Mouse (Mus musculus) forebrain, postnatal 0 days (tissue): Measurements from ENCODE around the gene Polr1b. TPM values are rescaled to one million over a fixed set of nuclear protein-coding genes. Genes with fewer than 3 reads are reported as not detected.
A peak's percentile ranks its signal among the peaks of the same experiment; 100 is the strongest.

Experiments
- ATAC-seq: fragments of 200-750 bp; cut with Nextera tagmentation; 2 replicates; pipeline ENCODE4 v1.8.0; 2017; ENCODE audit warnings: mild to moderate bottlenecking, moderate library complexity
- DNase-seq: peaks from one replicate; pipeline ENCODE4 v3.0.0-alpha.2; 2015
- H3K27ac ChIP-seq: fragments of 300-500 bp; sonication (generic); 2 replicates; pipeline ENCODE4 v1.5.1; 2014; ENCODE audit warnings: low read depth, mild to moderate bottlenecking, antibody characterized with exemption, low read length, moderate library complexity, mixed read lengths
- H3K27me3 ChIP-seq: fragments of 300-500 bp; sonication (generic); 2 replicates; pipeline ENCODE4 v1.6.1; 2014; ENCODE audit warnings: mild to moderate bottlenecking, low read length, mixed read lengths; ENCODE audit not compliant: insufficient read depth
- H3K36me3 ChIP-seq: fragments of 300-500 bp; sonication (generic); 2 replicates; pipeline ENCODE4 v1.6.1; 2014; ENCODE audit warnings: mild to moderate bottlenecking, moderate library complexity; ENCODE audit not compliant: insufficient read depth
- H3K4me1 ChIP-seq: fragments of 300-500 bp; sonication (generic); 2 replicates; pipeline ENCODE4 v1.6.1; 2014; ENCODE audit warnings: antibody characterized with exemption; ENCODE audit not compliant: insufficient read depth
- H3K4me2 ChIP-seq: fragments of 300-500 bp; sonication (generic); 2 replicates; pipeline ENCODE4 v1.6.1; 2014; ENCODE audit warnings: low read depth, mild to moderate bottlenecking, moderate library complexity
- H3K4me3 ChIP-seq: fragments of 300-500 bp; sonication (generic); 2 replicates; pipeline ENCODE4 v1.5.1; 2014; ENCODE audit warnings: low read depth, low read length, mixed read lengths
- H3K9ac ChIP-seq: fragments of 300-500 bp; sonication (generic); 2 replicates; pipeline ENCODE4 v1.6.1; 2014; ENCODE audit warnings: mild to moderate bottlenecking
- H3K9me3 ChIP-seq: fragments of 300-500 bp; sonication (generic); 2 replicates; pipeline ENCODE4 v1.6.1; 2016; ENCODE audit warnings: low read length
- CTCF ChIP-seq: sonication (generic); IDR thresholded peaks from 2 replicates; pipeline ENCODE4 v1.5.1; 2016; ENCODE audit warnings: antibody characterized with exemption, control low read depth, low read depth
- WGBS: fragments of 180-500 bp; shearing (Covaris S2); extraction: QIAGEN DNeasy Blood & Tissue Kit; methylation state at CpG from one replicate; pipeline ENCODE4 v1.1.7; 2014; 5-methylcytosine and 5-hydroxymethylcytosine counted together
- polyA plus RNA-seq: library from polyadenylated mRNA; unstranded; fragments of >200 nt; fragmentation: Nextera tagmentation; extraction: Ambion mirVana; gene quantifications from 2 replicates; pipeline ENCODE4 v1.2.1, GENCODE M21; 2015
- total RNA-seq: library from RNA; depleted of rRNA; stranded (reverse); fragments of >200 nt; gene quantifications from 2 replicates; pipeline ENCODE4 v1.2.3, GENCODE M21; 2014; rRNA removed

Polr1b gene
- total and polyA plus RNA-seq, 2 experiments from 2014 or later = 12.0 to 24.9 TPM

GRCm38 (mm10) chr2:129166466-129167463 is 66.0 kb downstream of the Polr1b start:
- Histone ChIP-seq H3K36me3 (no peaks in the 10 kb centered on the region), H3K27ac (no peak overlapping the region), H3K9me3 (0 out of 2 replicates have a peak, but pooled peaks cover 6% of the 10 kb centered on the region), H3K27me3 (no peaks in the 10 kb centered on the region), H3K4me2 (no peak overlapping the region), H3K9ac (no peak overlapping the region), H3K4me3 (no peak overlapping the region), H3K4me1 (no peaks in the 10 kb centered on the region)
- DNase-seq (no peak), ATAC-seq (no peak)
- no peak for TF ChIP-seq CTCF
- 53% methylated on average over 10 of the region's 10 CpGs for WGBS

GRCm38 (mm10) chr2:129173386-129173785 is 72.6 kb downstream of the Polr1b start:
- TF ChIP-seq CTCF = no peak
- no peak overlapping the region for H3K4me2 ChIP-seq
- H3K27ac ChIP-seq = no peak overlapping the region
- H3K36me3 ChIP-seq = no peaks in the 10 kb centered on the region
- H3K9ac ChIP-seq = no peak overlapping the region
- no peaks in the 10 kb centered on the region for H3K4me1 ChIP-seq
- no peak overlapping the region for H3K4me3 ChIP-seq
- DNase-seq (no peak), ATAC-seq (no peak)
- no peaks in the 10 kb centered on the region for H3K27me3 ChIP-seq
- H3K9me3 ChIP-seq = no peaks in the 10 kb centered on the region
- 64% methylated on average over 10 of the region's 10 CpGs for WGBS

GRCm38 (mm10) chr2:129174474-129174873 is 73.7 kb downstream of the Polr1b start:
- Histone ChIP-seq H3K27ac (no peak overlapping the region), H3K36me3 (no peaks in the 10 kb centered on the region), H3K4me3 (no peak overlapping the region), H3K27me3 (no peaks in the 10 kb centered on the region), H3K4me2 (no peak overlapping the region), H3K9me3 (no peaks in the 10 kb centered on the region), H3K9ac (no peak overlapping the region), H3K4me1 (no peaks in the 10 kb centered on the region)
- TF ChIP-seq CTCF = peak; percentile 64
- 40% methylated on average over 7 of the region's 7 CpGs for WGBS
- ATAC-seq (peak; percentile 29), DNase-seq (peak; percentile 51)

DNA sequence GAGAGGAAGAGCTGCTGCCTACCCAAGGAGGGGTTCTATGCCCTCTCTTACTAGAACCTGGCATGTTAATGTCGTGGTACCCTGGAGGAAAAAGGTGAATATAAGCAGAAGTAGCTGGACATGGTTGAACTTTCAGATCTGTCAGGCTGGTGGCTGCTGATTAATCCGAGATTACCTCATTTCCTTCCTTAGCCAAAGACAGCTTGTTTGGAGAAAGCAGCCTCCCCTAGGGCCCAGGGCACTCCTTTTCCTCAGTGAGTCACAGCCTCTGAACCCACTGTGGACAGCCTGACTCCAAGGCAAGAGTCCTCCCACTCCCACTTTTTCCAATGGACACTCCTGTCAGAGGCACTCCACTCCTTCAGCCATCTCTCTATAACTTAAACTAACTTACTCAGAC is 74.8 kb downstream of the Polr1b start:
- H3K27me3 ChIP-seq = no peaks in the 10 kb centered on the region
- H3K9ac ChIP-seq = no peak overlapping the region
- H3K27ac ChIP-seq = no peak overlapping the region
- no peak overlapping the region for H3K4me3 ChIP-seq
- H3K36me3 ChIP-seq = no peaks in the 10 kb centered on the region
- no peak for ATAC-seq
- H3K4me1 ChIP-seq = no peaks in the 10 kb centered on the region
- no peaks in the 10 kb centered on the region for H3K9me3 ChIP-seq
- H3K4me2 ChIP-seq = no peak overlapping the region
- TF ChIP-seq CTCF = no peak
- no peak for DNase-seq
- 67% methylated on average over 2 of the region's 2 CpGs for WGBS

Other genes with a start within 250 kb of the Polr1b start
- gene Fbln7, start 238.0 kb upstream of the Polr1b start, total RNA-seq = 2.6 and 3.8 TPM in 2 replicates
- 2.3 and 2.6 TPM in 2 replicates for gene Fbln7, start 238.0 kb upstream of the Polr1b start, polyA plus RNA-seq
- 6.1 and 6.8 TPM in 2 replicates for gene Zc3h8, start 156.9 kb upstream of the Polr1b start, total RNA-seq
- 11.0 and 11.9 TPM in 2 replicates for gene Zc3h8, start 156.9 kb upstream of the Polr1b start, polyA plus RNA-seq
- gene Zc3h6, start 133.6 kb upstream of the Polr1b start, total RNA-seq = 7.4 and 13.0 TPM in 2 replicates
- 4.5 and 5.2 TPM in 2 replicates for gene Zc3h6, start 133.6 kb upstream of the Polr1b start, polyA plus RNA-seq
- 26.1 and 26.8 TPM in 2 replicates for gene Gm10762, start 133.3 kb upstream of the Polr1b start, total RNA-seq
- gene Gm10762, start 133.3 kb upstream of the Polr1b start, polyA plus RNA-seq = 20.1 and 22.0 TPM in 2 replicates
- 0.23 and 1.4 TPM in 2 replicates for gene Vinac1, start 52.8 kb upstream of the Polr1b start, total RNA-seq
- gene Vinac1, start 52.8 kb upstream of the Polr1b start, polyA plus RNA-seq = 0.16 and 0.24 TPM in 2 replicates
- gene Ttl, start 35.1 kb upstream of the Polr1b start, total RNA-seq = 66.0 and 66.2 TPM in 2 replicates
- 28.0 and 31.7 TPM in 2 replicates for gene Ttl, start 35.1 kb upstream of the Polr1b start, polyA plus RNA-seq
- 15.2 and 21.4 TPM in 2 replicates for gene Chchd5, start 28.7 kb downstream of the Polr1b start, total RNA-seq
- 17.1 and 17.6 TPM in 2 replicates for gene Chchd5, start 28.7 kb downstream of the Polr1b start, polyA plus RNA-seq
- 68.7 and 73.5 TPM in 2 replicates for gene Slc20a1, start 97.8 kb downstream of the Polr1b start, total RNA-seq
- 27.4 and 36.5 TPM in 2 replicates for gene Slc20a1, start 97.8 kb downstream of the Polr1b start, polyA plus RNA-seq
- 5.3 and 9.1 TPM in 2 replicates for gene Ckap2l, start 196.2 kb downstream of the Polr1b start, total RNA-seq
- gene Ckap2l, start 196.2 kb downstream of the Polr1b start, polyA plus RNA-seq = 8.9 and 9.8 TPM in 2 replicates
- 0.10 TPM in 1 of 2 replicates, not detected in the other for gene Il1a, start 209.0 kb downstream of the Polr1b start, total RNA-seq
- gene Il1a, start 209.0 kb downstream of the Polr1b start, polyA plus RNA-seq = 0.34 and 0.38 TPM in 2 replicates